Mouse (Mus musculus) thymus, postnatal 36 days (tissue): ENCODE measurements at regions not wholly inside any gene's neighbourhood (a gene's known extent, or its start where the extent isn't known, plus 50 kb on each side); places are given as distances from the start of the nearest gene placed in this dataset.

ENCODE experiments used
- DNase-seq, 2 experiments: peaks; one replicate each; pipeline ENCODE4 v3.0.0; 2022; ENCODE audit warnings: mixed read lengths in 2 of 2

DNA sequence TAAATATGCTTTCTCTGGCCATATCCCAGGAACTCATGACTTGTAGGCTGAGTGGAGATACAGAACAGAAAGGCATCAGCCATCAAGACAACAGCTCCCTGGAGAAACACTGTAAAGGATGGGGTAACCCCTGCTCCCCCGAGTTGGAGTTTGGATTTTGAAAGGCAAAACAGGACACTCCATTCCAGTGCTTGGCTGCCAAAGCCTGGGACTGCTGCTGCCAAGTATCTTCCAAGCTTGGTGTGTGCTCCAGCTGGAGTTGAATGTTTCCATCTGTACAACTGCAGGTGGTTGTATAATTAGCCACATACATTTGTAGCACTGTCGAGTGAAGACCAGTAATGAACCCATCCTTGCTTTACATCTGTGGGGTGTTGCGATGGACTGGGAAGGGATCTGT is 62.1 kb downstream of the 4933412E24Rik start:
- DNase-seq: no peak

DNA sequence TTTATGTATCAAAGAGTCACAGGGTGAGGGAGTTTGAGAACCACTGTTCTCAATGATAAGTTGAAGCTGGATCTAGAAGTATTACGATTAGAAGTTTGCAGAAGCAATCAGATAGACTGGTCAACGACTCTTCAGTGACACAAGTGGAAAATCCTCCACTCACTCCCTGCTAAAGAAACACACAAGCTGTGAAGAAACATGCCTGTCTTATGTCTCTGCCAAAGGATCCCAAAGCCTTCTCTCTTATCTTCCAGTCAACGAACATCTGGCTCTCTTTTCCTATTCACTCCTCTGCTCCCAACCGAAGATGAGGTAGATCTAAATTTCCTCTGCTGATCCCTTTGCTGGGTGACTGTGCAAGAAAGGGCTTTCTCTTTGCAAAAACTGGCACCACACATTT is 62.6 kb downstream of the 4933412E24Rik start:
- no peak for DNase-seq

DNA sequence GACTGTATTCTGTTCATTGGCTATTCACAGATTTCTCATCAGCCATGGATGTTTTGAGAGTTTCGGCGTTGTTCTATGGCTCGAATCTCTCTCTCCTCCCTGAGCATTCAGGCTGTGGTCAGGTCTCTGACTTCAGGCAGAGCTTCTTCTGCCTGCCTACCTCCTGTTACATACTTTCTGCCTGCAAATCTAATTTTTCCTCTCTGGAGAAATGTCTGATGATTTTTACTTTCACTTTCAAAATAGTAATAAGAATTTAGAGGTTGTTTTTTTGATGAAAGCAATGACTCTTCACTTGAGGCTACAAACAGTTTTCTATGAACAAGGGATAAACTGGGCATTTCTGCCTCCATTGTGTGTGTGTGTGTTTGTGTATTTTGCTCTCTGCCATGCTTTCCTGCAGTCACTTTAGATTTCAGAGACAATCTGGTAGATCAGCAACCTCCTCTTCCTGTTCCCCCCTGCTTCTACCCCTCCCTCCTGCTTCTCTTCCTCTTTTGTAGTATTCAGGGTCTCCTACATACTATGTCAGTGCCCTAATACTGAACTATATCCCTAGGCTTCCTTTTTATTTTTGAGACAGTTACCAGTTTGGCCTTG is 65.7 kb downstream of the 4933412E24Rik start:
- peak in 1 of 2 experiments; percentile 8 for DNase-seq

DNA sequence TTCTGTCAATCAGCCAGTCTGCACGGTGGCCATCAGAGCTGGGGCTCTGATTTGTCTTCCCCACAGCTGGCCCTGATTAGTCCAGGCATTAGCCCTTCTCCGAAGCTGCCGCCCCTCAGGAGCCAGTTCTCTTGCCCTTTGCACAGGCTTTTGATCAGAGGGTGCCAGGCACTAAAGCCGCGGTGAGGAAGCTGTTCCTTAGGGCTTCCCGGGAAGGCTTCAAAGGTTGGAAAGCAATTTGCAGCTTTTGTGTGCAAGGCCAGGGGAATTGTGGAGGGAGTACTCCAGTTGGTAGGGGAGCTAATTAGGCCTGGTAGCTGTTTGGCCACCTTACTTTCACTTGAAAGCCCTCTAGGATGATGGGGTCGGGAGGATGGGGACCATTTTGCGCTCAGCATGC is 71.2 kb downstream of the 4933412E24Rik start:
- no peak for DNase-seq

DNA sequence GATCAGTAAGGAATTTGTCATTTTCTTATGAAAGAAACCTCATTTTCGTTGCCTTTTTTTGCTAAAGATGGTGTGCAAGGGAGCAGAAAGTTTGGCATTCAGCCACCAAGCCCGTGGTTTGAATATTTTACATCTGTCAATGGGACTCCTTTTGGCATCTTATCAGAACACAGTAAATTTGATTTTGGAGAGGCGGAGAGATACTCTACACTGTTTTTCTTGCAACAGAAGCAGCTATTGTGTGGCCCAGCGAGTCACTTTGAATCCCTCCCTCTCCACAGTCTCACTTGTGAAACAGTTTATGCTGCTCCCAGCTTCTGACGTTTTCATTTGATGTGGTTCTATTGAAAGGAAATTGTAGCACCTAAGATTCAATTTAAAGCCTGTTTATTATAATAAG is 79.9 kb downstream of the 4933412E24Rik start:
- no peak for DNase-seq

DNA sequence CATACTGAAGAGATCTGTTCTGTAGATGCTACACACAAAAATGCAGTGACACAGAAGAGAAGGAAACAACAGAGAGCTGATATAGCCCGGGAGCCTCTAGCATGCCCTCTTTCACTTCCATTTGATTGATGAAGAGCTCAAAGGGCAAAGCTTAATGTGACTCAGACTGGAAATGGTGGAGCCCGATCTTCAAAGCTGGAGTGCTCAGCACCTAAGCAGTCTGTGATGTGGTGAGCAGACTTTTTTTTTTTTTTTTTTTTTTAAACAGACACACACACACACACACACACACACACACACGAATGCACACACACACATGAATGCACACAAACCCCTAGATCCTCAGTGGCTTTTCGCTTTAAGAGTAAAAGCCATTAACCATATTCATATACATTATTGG is 102.6 kb downstream of the 4933412E24Rik start:
- DNase-seq: peak; percentile 11 to 24

DNA sequence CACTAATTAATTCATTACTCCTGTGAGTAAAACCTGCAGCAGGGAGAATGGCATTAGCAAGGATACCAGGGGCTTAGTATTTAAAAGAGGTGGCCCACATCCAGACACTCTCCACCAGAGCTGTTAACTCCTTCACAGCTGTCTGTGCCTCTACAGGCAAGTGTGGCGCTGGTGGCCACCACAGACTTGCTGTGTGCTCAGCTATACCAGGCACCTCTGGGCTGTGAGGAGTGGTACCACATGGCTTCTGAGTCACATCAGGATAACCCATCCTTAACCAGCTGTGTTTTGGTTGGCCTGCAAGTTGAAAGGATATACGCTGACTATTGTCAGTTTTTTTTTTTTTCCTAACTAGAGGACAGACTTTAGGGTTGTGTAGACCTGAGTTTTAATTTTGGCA is 108.1 kb downstream of the 4933412E24Rik start:
- DNase-seq: no peak

DNA sequence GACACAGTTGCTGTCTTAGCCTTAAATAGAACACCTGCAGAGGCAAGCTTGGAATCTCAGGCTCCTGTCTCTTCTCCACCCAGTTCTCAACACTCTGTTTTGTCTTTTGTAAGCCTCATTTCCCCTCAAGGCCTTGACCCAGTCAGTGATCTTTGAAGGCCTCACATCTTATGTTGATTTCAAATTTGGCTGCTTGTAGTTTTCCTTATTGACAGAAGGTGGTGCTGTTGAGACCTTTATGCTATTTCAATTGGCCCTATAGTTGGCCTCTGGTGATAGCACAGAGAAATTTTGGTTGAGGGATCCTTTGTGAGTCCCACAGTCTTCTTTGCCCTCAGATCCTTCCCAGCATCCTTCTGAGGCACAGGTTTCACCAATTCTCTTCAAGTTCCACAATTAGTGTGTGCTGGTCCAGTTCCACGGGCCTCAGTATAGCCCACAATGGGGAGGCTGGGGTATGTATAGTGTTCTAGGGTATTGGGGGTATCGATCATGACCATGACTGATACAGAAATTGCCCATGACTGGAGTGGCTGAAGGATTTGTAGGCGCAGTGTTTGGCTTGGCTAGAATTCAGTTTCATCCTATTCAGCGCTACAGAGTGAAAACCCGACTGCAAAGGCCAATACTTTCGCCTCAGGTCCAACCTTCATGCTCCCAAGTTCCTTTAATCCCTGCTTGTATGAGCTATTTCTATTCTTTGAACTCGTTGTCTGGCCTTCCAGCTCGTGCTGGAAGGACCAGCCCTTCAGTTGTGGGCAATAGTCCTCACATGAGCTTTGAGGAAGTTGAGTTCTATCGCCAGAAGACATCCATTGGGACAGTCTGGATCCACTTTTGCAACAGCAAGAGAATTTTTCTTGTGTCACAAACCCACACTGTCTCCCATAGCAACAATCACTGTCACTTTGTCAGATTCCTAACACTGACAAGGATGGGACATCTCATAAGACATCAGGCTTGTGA is 110.3 kb downstream of the 4933412E24Rik start:
- no peak for DNase-seq

DNA sequence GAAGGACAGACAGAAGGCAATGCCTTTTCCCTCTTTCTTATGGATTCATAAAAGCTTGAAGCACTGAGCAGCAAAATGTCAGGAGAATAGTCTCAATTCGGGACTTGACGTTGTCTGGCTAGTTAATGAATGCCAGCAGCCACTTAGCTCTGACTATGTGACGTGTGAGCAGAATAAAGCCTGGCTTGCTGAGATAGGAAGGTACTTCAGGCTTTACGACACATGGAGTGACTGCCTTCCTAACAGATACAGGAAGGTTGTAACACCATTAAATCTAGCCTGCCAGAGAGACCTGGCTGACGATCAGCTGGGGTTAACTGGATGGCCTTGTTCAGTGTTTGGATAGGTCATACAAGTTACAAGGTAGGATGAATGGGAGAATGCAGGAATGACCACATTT is 111.7 kb downstream of the 4933412E24Rik start:
- no peak for DNase-seq

DNA sequence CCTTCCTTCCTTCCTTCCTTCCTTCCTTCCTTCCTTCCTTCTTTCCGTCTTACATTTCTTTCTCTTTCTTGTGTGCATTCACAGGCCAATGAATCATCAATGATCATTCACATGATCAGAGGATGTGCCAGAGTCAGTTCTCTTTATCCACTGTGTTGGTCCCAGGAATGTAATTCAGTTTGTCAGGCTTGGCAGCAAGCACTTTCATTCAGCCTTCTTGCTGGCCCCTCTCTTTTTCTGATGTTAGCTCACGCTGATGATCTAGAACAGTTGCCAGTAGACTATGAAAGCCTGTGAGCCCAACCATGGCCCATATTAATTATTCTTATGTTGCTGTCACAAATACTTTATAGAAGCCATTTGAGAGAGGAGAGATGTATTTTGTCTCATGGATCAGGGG is 127.4 kb downstream of the 4933412E24Rik start:
- no peak for DNase-seq

DNA sequence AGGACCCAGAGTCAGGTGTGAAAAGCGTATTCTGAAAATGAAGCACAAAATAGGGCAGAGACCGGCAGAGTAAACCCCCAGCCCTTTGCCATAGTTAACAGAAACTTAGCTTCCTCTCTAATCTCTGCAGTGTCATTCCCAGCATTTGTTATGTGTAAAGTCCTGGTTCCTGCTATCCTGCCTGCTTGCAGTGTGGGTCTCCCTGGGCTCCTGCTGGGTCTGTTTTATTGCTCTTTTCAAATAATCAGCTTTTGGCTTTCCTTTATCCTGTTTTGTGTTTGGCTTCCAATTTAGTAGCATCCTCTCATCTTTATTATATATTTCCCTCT is 128.3 kb downstream of the 4933412E24Rik start:
- no peak for DNase-seq

DNA sequence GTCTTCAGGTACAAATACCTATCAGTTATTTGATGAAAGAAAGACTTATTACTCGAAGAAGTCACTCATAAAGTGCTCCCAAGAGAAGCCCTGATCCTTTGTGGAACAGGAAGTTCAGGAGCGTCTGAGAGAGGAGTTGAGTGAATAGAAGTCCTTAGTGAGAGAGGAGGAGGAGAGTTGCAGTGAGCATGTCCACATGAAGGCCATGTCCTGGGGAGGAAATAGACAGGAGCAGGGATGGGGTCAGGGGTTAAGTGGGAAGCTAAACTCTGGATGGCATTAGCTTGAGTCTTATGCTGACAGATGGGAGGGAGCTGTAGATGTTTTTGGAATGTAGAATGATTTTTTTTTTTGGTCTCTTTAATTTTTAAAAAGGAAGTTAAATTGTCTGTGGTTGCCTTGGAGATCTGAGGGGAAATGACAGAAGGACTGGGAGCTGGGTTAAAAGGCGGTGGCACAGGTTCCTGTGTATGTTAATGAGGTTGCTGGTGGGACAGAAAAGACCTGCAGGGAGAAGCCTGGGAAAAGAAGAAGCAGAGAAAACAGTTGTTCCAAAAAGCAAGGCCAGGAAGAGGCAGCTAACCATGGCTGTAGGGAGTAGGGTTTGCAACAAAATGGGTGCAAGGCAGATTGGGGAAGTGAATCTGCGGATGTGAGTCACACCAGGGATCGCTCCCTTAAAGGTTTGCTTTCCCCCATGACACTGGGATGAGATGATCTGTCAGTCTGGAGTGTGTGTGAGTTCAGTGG is 128.9 kb downstream of the 4933412E24Rik start:
- no peak for DNase-seq

DNA sequence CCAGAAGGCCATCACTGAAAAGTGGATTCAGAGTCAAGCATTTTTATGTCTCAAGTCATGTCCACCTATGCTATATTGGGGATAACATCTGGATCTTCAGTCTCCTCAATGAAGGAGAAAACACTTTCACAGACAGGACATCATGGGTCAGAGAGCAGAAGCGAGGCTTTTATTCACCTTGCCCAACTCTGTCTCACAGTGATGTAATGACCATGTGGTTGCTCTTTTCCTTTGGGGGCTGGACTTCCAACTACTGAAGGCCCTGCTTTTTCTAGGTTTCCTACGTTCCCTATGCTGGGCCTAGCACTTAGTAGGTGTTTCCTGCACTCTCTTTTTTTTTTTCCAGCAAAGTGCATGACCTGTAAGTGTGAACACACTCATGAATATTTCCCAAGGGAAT is 130.4 kb downstream of the 4933412E24Rik start:
- DNase-seq: no peak

DNA sequence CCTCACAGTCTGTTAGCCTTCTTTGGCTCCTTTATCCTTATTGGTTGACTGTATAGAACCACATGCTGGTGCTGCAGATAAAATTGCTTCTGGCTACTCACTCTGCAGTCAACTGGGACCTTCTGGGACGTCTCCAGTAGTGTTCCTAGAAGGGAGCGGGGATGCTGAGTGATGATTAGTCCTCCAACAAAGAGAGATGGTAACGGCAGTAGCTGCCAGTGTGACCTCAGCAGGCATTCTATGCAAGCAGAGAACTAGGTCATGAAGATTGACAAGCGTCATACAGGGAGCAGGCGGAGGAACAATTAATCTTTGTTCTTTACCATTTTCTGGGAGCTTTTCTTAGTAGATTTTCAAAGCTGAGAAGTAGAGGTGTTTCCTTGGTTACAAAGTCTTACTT is 134.0 kb downstream of the 4933412E24Rik start:
- DNase-seq: no peak

DNA sequence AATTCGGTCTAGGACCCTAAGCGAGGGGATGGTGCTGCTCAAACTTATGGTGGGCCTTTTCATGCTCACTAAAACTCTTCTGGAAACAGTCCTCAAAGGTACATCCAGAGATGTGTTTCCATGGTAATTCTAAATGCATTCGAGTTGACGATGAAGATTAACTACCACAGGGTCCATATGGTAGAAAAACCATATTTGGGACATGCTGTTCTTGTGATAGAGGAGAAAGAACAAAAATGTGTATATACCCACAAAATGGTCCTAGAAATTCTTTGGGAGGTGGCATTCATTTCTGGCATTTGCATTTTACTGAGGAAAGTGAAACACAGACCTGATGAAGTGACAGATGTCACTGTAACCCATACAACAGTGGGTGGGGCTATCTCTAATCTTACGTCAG is 136.0 kb downstream of the 4933412E24Rik start:
- no peak for DNase-seq

DNA sequence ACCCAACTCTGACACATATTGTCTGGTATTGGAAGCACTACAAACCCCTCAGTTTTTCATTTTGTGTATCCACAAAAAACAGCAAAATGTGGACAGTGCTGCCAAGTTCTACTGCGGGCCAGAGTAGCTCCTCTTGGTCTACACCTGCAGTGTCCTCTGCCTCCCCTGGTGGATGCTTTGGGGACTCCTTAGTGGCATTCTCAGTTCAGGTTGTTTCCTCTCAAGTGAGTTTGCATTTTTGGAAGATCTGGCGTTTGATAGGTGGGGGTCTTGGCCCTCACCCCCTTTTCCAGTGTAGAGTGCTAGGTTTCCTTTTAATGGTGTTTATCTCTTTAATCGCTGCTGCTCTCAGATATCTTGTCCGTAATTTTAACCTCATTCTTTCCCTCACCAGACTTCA is 137.1 kb downstream of the 4933412E24Rik start:
- peak; percentile 29 to 31 for DNase-seq

DNA sequence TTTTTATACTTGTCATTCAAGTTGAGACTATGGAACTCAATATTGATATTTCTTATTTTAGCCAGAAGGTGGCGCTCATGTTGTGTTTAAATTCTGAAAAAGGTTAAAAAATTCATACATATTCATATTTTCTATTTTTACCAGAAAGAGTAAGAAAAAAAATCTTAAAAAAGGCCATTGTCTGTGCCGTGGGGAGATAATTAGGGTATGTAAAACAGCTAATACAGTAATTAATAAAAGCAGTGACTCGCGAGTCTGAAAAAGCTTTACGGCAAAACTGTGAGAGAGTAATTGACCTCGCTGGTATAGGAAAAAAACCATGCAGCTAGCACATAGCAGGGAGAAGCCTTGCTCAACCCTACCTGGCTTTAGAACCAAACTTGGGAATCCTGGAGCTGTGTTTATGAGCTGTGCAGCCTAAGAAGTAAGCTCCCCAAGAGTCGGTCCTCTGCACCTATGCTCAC is 140.1 kb downstream of the 4933412E24Rik start:
- DNase-seq: no peak

DNA sequence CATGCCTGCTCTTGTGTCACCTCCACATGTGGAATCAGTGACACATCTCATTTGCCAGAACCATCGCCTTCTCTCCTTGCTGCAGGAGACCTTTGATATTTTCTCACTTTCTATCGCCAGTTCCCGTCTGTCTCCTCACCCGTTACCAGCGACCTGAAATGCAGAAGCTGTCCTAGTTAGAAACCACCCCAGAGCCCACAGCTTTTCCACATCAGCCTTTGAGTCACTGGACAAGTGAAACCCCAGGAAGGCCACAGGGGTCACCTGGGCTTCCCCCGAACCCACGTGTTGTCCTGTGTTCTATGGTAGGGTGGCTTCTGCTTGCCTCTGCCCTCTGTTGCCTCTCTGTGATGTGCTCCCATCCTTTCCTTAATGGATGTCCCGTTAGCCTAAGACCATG is 149.7 kb downstream of the 4933412E24Rik start:
- no peak for DNase-seq

DNA sequence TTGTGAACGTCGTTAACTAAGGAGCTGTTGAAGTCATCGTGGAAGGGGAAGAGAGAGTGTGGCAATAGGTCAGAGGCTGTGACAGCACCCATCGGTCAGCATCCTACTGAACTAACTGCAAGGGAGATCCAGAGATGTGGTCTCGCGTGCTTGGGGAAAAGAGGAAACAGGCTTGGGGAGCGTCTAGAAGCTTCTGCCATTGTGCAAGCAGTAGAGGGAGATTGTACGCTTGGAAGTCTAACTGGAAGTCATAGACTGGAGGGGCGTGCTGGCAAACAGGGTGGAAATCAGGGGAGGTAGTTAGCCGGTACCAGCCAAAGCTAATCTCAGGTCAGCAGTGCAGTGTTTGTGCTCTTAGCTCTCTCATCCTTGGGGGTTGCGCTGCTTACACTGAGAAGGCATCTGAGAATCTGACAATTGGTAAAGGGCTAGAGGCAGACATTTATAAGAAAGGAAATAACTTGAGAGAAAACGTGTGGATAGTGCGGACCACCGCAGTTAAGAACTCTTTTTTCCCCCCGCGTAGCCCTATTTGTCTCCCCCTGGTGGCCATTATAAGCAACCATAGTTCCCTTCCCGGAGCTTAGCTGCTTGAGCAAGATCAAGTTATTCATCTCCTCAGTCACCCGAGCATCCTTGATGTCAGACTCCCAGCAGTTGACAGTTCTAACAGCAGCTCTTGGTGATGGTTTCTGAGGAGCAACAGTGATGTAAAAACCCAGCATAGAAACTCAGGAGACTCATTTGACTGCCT is 151.5 kb downstream of the 4933412E24Rik start:
- peak in 1 of 2 experiments; percentile 15 for DNase-seq

DNA sequence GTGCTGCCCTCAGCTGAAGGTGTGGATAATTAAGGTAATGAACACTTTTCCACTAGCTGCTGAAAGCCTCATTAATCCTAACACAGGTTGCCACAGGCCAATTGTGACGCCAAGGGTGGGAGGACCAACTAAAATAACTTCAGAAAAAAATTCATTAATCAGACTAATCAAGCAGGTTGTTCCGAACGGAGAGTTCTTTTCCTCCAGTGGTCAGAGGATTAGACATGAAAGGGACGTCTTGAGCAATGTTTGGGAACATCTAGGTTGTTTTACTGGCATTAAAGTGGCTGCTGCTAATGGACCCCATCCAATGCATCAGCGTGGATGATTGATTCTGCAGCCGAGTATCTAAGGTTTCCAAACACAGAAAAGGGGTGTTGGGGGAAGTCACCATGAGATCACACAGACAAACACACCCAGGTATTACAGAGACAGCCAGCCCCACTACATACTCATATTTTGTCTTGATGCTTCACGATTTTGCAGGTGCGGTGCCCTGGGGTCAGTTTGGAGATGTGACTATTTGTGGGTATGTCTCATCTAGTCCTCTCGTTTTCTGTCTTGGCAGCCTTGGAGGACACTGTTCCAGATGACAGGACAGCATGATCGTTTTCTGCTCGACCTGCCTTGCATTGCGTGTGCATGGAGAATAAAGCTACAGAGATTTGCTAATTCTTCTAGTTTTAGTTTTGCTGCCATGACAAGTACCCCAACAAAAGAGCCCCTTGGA is 164.0 kb downstream of the 4933412E24Rik start:
- no peak for DNase-seq

DNA sequence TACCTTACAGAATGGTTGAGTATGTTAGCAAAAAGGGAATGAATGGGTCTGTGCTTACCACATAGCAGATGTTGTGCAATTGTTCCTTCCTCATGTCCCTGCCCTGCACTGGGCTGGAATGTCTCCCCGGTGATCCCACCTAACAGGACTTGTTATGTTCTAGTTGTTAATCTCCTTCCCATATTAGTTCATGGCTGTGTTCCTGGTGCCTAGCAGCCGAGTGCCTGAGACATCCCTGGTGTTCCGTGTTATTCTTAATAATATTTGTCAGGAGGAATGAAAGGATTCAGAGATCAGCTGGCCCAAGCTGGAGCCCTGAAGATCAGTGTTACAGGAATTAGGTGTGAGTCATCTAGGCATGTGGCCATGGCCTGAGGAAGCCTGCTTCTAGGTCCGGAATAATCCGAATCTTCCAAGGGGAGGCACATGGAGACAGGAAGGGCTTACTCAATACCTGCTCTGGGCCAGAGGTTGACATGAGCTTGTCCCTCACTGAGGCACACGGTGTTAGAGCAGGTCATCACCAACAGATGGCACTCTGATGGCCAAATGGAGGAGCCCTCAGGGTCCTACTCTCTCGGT is 171.2 kb downstream of the 4933412E24Rik start:
- no peak for DNase-seq

DNA sequence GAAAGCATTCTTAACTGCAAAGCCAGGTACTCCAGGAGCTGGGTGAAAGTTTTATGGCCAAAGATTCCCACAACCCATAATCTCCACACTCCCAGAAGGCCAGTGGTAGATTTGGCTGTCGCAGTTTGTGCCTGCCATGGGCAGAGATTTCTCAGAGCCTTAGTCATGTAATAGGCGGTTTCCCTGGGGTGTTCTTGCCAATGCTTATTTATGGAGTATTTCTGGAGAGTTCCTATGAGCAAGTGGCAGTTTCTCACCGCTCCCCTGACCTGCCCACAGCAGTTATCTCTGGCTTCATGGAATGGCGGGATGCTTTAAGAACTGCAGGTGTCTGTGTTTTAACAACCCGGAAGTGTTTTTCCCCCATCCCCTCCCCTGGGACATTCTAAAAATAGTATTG is 179.8 kb downstream of the 4933412E24Rik start:
- DNase-seq: no peak
